Mouse (Mus musculus) monocyte, adult 5-6 weeks (primary cell): ENCODE measurements around the gene Scamp1. TPM values are rescaled to one million over a fixed set of nuclear protein-coding genes. Genes with fewer than 3 reads are reported as not detected.

Experiments used
- ATAC-seq: fragments of 153-309, 156-312 bp; replicated peaks from 2 replicates; pipeline ENCODE4 v1.8.0; 2017; ENCODE audit warnings: mild to moderate bottlenecking; ENCODE audit not compliant: low TSS enrichment, insufficient number of reproducible peaks, severe bottlenecking, poor library complexity, low FRiP score
- total RNA-seq: library from RNA; stranded (forward); fragments of 200-1000, 200-491, 200-594 nt; gene quantifications from 3 replicates; pipeline ENCODE4 v1.2.3, GENCODE M21; 2017

The Scamp1 gene
- total RNA-seq, 1 experiment from 2014 or later = 3.4 TPM

DNA sequence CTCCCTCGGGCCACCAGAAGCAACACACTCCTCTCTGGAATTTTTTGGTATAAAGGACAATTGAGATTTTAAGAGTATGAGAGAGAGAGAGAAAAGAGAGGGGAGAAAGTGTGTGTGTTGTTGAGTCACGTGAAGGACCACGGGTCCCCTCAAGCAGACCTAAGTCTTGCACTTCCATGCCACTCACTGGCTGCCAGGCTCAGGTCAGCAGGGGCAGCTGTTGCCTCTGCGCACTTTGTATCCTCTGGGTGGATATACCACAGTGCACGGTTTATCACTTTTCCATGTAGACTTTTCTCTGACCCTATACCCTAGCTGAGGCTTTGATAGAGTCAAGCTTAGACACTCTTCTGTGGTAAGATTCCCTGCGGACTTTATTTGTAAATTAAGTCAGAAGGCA lies 100.0 kb downstream of the Scamp1 start:
- ATAC-seq = no peak

DNA sequence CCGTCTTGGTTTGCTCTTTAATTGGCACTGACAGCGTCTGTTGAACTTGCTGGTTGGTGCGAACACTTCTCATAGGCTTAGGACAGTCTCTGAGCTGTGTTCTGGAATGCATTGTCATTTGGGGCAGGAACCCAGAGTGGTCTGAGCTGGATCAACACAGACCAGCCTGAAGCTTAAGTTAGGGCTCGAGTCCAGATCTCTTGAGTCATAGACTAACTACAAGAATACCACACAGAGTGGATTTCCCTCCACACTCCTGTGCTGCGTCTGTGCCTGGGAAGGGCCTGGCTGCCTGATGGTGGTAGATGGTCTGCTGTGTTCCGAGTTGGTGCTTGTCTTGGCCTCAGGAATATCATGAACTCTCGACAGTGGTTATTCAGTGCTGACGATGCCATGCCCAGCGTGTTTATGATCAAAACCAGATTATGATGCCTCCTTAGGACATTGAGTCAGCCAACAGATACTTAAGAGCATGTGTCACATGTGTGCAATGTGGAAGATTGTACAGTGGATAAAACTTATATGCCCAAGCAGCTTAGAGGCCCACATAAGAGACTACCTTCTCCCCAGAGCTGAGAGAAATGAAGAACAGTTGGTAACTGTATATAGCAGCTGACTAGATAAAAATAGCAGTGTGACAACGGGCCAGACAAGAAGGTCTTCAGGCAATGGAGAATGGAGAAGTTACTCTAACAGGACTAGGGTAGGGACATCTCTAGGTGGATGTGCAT lies 100.8 kb downstream of the Scamp1 start:
- ATAC-seq = no peak

DNA sequence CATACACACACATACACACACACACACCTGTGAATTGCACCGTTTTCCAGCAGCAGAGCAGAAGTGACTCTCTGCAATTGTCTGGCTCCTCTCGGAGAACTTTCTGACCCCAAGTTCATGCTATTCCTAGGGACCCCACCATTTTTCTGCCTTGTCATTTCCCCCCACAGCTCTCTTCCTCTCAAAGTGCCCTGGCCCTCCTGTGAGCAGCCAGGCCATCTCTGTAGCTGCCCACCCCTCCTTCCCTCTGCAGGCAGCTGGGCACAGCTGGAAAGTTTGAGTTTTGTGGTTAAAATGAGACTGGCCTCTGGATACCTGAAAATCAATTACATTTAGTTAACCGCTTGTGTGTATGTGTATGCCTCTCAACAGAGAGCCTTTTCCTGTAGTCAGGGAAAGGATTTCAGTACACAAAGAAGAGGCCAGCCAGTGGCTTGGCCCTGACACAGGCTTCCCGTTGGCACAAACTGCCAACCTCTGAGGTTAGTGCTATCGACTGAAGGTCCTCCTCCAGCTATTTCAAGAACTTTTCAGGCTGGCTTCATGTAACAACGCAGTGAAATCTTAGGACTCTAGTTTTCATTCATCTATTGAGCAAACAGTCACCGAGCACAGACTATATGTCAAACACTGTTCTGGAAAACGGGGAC lies 102.2 kb downstream of the Scamp1 start:
- no peak for ATAC-seq

DNA sequence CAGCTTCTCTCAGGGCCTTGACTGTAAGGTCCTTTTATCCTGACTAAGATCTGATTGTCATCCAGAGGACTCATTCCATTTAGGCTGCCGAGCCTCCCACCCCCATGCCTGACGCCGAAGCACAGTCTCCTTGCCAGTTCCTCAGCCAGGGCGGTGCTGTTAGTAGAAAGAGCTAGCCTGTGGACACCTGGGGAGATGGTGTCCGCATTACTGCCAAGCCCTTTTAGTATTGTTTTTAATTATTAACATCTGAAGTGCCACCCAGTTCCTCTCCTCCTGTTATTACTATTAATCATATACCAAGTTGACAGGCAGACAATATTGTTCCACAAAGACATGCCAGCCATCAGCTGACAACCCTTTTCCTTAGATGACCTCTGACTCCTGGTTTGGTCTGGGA lies 103.6 kb downstream of the Scamp1 start:
- no peak for ATAC-seq

DNA sequence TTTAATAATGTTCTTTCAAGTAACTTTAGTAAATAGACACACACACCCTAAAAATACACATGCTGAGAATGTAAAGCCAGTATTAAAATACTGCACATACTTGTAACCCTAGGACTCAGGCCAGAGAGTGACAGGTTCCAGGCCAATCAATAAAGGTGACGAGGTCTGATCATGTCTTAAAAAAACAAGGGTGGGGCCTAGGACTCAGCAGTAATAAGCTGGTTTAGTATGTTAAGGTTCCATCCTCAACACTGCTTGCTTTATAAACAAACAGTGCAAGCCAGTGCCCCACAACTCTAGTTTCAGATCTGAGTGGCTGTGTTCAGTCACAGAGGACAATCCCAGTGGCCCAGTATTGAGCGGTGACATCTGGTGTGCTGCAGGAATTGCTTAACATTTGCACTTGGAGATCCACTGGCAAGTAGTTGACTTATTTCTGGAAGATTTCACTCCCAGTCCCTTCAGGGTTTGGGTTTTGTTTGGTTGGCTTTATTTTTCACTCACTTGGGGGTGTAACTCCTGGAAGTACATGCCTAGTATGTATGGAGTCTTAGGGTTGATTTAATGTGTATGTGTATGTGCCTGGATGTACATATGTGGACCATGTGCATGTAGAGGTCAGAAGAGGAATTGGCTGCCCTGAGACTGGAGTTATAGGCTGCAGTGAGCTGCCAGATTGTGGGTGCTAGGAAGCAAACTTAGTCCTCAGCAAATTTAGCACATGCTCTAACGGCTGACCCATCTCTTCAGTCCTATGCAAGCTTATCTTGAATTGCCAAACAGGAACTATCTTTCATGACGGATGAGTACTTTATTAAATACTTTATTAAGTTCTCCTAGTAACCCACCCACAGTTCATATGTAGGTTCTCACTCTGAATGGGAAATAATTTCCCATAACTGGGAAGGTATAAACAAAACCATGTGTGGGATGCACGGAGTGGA lies 104.9 kb downstream of the Scamp1 start:
- no peak for ATAC-seq

DNA sequence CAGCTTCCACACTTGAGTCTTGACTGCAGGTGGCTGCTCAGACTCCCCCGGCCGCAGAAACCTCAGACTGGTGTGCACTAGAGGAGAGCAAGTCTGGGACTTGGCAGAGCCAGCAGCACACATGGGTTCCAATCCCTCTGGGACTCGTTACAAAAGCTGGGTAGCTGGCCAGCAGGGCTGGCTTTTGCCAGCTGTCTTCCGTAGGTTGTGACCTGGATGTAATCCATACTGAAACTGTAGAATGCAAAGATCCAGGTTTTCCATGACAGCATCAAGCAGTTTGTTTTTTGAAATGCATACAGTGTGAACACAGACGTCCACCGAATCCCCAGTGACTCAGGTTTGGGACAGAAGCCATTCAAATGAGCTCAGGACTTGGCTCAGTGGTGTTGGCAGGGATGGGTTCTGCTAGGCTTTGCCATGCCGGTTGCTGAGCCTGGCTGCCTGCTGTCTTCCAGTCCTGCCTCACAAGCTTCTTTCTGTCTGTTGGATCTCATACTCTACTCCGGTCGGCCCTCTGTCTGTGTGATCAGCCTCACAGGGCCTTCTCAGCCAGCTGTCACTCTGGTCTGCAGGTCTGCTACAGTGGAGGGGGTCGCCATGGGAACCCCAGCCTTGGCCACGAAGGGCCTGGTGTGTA lies 107.1 kb downstream of the Scamp1 start:
- no peak for ATAC-seq

DNA sequence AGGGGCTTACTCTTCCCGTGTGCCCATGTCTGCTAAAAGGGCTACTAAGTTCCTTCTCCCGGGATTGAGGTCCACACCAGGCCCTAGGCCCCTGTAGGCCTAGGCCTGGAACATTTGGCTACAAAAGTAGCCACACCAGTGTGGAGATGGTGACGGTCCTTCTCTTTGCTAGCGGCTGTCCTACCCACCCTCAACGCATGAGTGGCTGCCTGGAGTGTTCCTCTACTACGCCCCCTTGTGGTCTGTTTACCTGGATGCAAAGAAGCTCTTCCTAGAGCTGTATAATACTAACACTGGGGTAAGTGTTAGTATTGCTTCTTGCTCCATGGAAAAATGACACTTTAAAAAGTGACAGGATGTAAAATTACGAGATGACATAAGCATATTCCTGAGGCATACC lies 108.5 kb downstream of the Scamp1 start:
- no peak; the same call in 1 of the 2 replicates for ATAC-seq

DNA sequence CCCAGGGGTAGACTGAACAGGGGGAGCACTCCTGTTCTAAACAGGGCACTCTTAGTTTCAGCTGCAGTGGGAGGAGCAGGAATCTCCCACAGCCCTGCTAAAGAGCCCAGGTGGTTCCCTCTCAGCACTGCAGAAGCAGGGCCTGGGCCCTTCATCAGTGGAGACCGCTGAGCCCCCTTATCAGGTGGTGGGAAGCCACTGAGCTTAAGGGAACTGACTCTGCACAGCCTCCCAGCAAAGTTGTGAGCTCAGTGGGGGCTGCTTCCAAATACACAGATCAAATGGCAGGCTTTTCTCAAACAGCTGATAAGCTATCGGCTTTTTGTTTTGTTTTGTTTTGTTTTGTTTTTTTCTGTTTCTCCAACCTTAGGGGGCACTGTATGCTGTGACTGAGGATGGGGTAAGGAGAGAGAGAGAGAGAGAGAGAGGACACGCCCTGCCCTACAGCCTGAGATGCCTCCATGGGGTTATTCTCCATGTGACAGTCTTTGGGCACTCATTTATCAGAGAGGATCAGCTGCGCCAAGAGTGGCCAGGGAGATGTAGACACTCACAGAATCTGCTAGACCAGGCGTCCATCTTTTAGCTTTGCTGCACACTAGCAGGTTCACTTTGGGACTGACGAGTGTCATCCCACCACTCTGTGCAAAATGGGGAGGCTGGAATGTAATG lies 110.1 kb downstream of the Scamp1 start:
- no peak for ATAC-seq

DNA sequence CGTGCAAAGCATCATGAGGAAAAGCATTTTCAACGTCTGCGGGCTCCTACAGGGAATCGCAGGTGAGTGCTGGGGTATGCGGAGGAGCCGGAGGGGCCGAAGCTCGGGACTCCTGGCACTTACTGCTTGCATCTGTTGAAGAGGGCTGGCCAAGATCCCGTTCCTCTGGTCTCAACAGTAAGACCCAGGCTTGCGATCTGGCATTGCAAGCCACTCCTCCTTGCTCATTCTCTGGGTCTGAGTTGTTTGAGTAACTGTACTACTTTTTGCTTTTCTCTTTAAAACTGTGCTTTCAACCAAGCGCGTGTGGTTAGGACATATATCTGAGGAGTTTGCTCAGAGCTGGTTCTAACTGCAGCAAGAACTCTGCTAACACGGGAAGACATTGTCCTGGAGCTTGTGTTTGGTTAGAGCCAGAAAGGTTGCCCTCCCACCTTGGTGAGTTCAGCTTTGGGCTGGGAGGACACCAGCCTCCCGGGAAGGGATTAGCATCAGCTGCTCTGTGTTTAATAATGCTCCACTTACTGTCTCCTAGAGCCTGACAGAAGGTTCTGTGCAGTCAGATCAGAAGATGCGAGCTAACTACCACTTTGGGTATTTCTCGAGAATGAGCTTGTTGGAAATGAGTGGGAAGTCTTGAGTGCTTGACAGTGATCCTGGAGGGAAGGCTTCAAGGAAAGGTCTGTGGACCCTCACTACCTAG lies 110.9 kb downstream of the Scamp1 start:
- no peak for ATAC-seq

DNA sequence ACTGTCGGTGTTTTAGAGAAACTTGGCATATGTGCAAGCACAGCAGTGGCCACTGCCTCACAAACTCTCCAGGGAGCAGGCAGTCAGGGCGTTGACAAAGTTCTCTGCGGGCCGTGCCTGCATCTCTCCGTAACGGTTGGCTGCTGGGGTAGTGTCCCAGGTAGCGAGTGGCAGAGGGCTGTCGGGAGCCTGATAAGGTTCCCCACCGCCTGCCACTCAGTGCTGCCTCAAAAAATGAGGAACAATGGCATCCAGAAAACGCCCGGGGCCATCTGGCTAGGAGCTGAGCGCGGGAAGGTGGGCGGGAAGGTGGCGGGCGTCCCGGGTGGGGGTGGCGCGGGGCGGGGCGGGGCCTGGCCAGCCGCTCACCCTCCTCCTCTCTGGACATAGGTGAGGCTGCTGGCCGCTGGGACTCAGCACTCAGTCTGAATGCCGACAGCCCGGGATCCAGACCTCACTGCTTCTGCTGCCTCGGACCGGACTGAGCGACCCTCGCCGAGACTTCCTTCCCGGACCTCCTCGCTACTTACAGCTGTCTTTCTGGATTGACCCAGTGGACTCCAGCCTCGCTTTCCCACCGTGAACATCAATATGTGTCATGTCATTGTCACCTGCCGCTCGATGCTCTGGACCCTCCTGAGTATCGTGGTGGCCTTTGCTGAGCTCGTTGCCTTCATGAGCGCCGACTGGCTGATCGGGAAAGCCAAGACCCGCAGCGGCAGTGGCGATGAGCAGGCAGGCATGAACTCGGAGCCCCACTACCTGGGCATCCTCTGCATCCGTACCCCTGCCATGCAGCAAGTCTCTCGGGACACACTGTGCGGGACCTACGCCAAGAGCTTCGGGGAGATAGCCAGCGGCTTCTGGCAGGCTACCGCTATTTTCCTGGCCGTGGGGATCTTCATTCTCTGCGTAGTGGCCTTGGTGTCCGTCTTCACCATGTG lies 111.8 kb downstream of the Scamp1 start:
- ATAC-seq = no peak

DNA sequence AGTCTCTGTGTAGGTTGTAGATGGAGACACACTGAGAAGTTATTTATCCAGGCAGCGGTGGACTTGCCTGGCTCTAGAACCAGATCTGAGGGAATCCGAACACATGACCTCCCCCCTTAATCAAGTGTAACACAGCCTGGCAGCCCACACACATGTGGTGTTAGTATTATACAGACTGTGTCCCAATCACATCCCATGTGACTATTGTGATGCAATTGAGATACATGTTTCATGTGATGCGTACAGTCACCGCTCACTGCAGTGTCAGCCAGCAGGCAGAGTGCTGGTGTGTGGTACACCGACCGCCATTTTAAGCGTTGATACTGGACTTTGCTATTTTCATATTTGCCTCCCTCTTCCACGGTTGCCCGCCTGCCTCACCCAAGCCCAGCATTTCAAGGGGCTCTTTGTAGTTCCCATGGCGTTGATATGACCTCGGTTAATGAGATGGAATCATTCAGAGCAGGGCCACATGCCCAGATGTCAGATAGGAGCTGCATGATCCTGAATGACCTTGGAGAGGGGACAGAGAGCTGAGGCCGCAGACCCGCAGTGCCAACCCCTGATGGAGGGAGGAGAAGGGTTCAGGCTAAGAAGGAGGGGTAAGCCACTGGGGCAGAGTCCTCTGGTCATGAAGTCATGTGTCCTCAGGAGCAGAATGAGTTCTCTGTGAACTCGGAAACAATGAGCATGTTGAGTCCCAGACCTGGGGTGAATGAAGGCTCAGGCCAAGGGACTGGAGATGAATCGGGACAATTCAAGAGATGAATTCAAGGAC lies 112.9 kb downstream of the Scamp1 start:
- ATAC-seq = no peak

DNA sequence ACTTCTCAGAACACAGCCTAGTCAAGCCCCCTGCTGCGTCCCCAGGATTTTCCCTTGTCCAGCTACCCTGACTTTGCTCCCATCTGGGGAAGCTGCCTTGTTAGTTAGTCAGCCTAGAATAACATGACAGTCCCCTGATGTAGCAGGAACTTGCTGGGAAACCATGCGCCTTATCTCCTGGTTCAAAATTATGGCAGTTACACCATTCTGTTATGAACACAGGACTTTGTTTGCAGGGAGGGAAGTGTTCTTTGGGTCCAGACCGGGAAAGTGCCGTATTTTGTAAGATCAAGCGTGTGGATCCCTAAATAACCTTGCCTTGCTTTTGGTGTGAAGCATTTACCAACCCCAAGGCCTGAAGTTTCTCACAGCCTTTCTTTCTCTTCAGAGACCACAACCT lies 114.0 kb downstream of the Scamp1 start:
- ATAC-seq = no peak

DNA sequence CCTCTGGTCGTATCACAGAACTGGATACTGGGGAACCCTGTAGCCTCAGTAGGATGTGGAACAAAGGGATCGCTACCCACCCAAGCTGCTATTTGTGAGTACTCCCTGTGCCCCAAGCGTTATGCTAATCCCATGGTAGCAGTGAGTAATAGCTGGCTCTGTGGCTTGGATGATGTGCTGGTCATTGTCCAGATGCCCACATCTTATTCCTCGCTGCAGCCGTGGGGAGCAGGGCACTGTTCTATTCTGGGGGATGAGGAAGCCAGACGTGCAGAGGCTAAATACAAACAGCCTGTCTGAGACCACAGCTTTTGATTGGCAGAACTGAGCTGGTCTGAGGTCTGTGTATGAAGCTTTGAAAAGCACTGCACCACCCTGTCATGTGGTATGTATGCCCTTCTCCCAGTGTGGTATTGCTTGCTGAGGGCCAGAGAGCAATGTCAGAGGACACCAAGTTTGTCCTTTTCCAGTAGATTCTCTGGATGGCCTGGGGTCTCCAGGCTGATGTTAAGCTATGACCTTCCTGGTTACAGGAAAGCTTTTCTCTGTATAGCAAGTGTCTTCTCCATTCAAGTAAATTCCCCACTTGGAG lies 116.2 kb downstream of the Scamp1 start:
- no peak for ATAC-seq

DNA sequence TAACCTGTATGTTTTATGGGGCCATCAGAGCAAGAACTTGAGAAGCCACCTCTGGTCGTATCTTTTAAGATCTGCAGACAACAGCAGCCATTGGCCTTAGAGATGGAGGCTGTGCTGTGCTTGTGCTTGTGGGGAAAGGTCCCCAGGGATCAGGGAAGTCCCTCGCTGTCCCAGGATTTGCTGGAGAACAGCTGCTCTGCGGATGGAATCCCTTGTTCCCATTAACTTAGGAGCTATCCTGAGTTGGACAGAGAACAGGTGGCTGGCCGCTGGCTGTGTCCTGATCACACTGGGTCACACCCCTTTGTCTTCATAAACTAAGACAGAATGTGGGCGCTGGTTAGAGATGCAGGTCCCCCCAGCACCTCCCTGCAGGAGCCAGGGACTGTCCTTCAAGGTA lies 117.3 kb downstream of the Scamp1 start:
- no peak for ATAC-seq

DNA sequence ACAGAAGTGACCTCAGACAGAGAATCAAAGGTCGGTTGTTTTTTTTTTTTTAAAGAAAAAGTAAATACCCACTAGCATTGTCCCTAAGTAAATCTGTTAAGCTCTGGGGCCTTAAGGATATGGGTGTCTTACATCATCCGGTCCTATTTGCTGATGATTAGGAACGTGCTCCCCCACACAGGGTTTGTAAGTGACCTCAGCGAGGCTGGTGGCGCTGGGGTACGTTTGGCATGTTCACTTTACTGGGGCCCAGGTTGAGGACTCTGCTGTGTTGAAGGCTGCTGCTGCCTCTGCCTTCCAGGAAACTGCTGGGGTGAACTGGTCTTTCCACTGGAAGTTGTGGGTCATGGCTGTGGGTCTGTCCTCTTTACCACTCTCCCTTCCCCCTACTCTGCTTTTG lies 121.2 kb downstream of the Scamp1 start:
- ATAC-seq = no peak
